Mouse (Mus musculus): ENCODE data around the gene Bco2.

GRCm38 (mm10) chr9:50520748-50521147 is 34.2 kb downstream of the Bco2 start:
- TF ChIP-seq GATA1 (IDR thresholded peaks at IDR 0.05; ENCODE audit: borderline replicate concordance, low read length) (peak; percentile 45; the same call in 1 of the 3 replicates), FLI1 (IDR thresholded peaks at IDR 0.05; ENCODE audit: low read length) (no peak)

All from megakaryocyte, embryonic 14.5 days (primary cell).